Mouse (Mus musculus): ENCODE measurements around the gene Entr1. TPM values are rescaled to one million over a fixed set of nuclear protein-coding genes. Genes with fewer than 3 reads are reported as not detected.

Entr1 gene
- 4.4 and 5.4 TPM in 2 replicates for polyA plus RNA-seq (2012)

DNA sequence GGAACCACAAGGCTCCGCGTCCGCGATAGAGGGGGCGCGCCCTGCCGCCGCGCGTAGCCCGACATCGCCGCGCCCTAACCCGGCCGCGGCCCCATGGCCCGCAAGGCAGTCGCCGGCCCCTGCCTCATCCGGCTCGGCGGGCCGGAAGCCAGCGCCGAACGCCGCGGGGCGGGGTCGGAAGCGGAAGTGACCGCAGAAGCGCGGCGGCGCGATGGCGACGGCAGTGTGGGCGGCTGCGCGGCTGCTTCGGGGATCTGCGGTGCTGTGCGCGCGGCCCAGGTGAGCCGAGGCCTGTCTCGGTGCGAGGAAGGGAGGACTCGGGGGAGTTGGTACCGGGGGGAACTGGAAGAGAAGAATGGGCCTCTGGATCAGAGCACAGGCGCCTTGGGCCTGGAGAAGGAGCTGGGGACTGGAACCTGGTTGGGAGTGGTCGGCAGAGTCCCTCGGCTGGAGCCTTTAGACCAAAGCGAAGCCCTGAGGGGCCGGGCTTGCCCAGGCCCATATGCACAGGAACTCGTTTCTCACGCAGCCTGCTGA lies at the start of gene Entr1, which contains the start of gene Pmpca:
Gene Entr1 (minus strand): TSS at position 163 of the 537 bp plus-strand sequence.
Gene Pmpca (plus strand): TSS at position 186 of the 537 bp plus-strand sequence.
- Histone ChIP-seq H3K36me3 (ENCODE audit: control insufficient read depth) (peaks cover 78% of the 10 kb centered on the region), H3K4me1 (ENCODE audit: control insufficient read depth) (peaks cover 38% of the 10 kb centered on the region), H3K27me3 (ENCODE audit: control insufficient read depth) (no peaks in the 10 kb centered on the region), H3K9me3 (ENCODE audit: control insufficient read depth, low read length) (no peaks in the 10 kb centered on the region), H3K4me3 (replicated peaks) (peak within 1 kb of the TSS; percentile 73)
- TF ChIP-seq GATA1 (IDR thresholded peaks at IDR 0.05; ENCODE audit: low read length) (no peak), TAL1 (IDR thresholded peaks at IDR 0.05; ENCODE audit: low read length) (no peak)

DNA sequence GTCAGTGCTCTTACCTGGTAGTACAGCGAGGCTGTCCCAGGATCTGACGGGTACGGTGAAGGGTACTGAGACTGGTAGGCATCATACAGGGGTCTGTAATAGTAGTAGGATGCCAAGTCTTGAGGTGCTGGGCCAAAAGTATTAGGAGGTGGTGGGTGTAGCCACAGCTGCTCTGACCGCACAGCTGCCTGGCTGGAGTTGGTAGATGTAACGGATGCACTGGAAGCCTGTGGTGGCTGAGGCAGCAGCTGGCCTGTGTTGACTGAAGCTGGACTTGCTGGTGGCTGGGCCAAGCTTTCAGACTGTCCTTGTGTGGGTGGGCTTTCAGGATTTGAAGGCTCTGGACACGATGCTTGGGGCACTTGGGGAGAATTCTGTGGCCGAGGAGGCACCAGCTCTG lies 49.3 kb upstream of the Entr1 start:
- H3K4me3 ChIP-seq (replicated peaks) = no peak overlapping the region
- peaks cover 10% of the 10 kb centered on the region for H3K4me1 ChIP-seq (ENCODE audit: control insufficient read depth)
- TF ChIP-seq TAL1 (IDR thresholded peaks at IDR 0.05; ENCODE audit: low read length) (no peak), GATA1 (IDR thresholded peaks at IDR 0.05; ENCODE audit: low read length) (no peak)
- no peaks in the 10 kb centered on the region for H3K9me3 ChIP-seq (ENCODE audit: control insufficient read depth, low read length)
- peaks cover 75% of the 10 kb centered on the region for H3K36me3 ChIP-seq (ENCODE audit: control insufficient read depth)
- no peaks in the 10 kb centered on the region for H3K27me3 ChIP-seq (ENCODE audit: control insufficient read depth)

DNA sequence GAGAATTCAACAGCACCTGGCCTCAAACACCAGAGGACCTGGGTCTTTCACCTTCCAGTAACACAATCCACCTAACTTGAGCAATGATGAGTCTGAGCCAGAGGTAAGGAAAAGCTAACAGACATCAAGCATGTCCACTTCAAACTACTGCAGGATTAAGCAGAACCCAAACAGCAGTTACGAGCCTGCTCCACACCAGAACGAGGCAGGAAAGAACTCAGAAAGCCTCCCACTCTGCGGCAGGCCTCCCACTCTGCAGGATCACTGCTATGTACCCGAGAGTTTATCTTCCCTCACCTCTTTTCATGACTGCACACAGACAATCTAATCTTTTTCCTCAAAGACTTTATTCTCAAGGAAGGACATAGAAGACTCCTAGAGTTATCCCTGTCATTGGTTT lies 48.1 kb upstream of the Entr1 start:
- Histone ChIP-seq H3K36me3 (ENCODE audit: control insufficient read depth) (peaks cover 83% of the 10 kb centered on the region), H3K4me3 (replicated peaks) (no peak overlapping the region), H3K9me3 (ENCODE audit: control insufficient read depth, low read length) (no peaks in the 10 kb centered on the region), H3K27me3 (ENCODE audit: control insufficient read depth) (no peaks in the 10 kb centered on the region), H3K4me1 (ENCODE audit: control insufficient read depth) (peaks cover 5% of the 10 kb centered on the region; the same call in 1 of the 2 replicates)
- TF ChIP-seq GATA1 (IDR thresholded peaks at IDR 0.05; ENCODE audit: low read length) (no peak), TAL1 (IDR thresholded peaks at IDR 0.05; ENCODE audit: low read length) (no peak)

GRCm38 (mm10) chr2:26434791-26435572 lies 45.9 kb upstream of the Entr1 start:
- Histone ChIP-seq H3K36me3 (ENCODE audit: control insufficient read depth) (peaks cover 81% of the 10 kb centered on the region), H3K4me1 (ENCODE audit: control insufficient read depth) (peaks cover 5% of the 10 kb centered on the region; the same call in 1 of the 2 replicates), H3K4me3 (replicated peaks) (no peak overlapping the region), H3K9me3 (ENCODE audit: control insufficient read depth, low read length) (no peaks in the 10 kb centered on the region), H3K27me3 (ENCODE audit: control insufficient read depth) (no peaks in the 10 kb centered on the region)
- TF ChIP-seq TAL1 (IDR thresholded peaks at IDR 0.05; ENCODE audit: low read length) = no peak
- TF ChIP-seq GATA1 (IDR thresholded peaks at IDR 0.05; ENCODE audit: low read length) = no peak

GRCm38 (mm10) chr2:26429851-26430250 lies 40.7 kb upstream of the Entr1 start:
- H3K9me3 ChIP-seq (ENCODE audit: control insufficient read depth, low read length) = no peaks in the 10 kb centered on the region
- no peak for TF ChIP-seq GATA1 (IDR thresholded peaks at IDR 0.05; ENCODE audit: low read length)
- no peak for TF ChIP-seq TAL1 (IDR thresholded peaks at IDR 0.05; ENCODE audit: low read length)

GRCm38 (mm10) chr2:26424541-26424940 lies 35.4 kb upstream of the Entr1 start:
- no peaks in the 10 kb centered on the region for H3K27me3 ChIP-seq (ENCODE audit: control insufficient read depth)
- no peaks in the 10 kb centered on the region for H3K9me3 ChIP-seq (ENCODE audit: control insufficient read depth, low read length)
- H3K4me1 ChIP-seq (ENCODE audit: control insufficient read depth) = no peaks in the 10 kb centered on the region
- no peak overlapping the region for H3K4me3 ChIP-seq (replicated peaks)
- TF ChIP-seq TAL1 (IDR thresholded peaks at IDR 0.05; ENCODE audit: low read length) (no peak), GATA1 (IDR thresholded peaks at IDR 0.05; ENCODE audit: low read length) (no peak)
- H3K36me3 ChIP-seq (ENCODE audit: control insufficient read depth) = peaks cover 91% of the 10 kb centered on the region

More at GRCm38 (mm10) chr2:26429851-26430250, 40.7 kb upstream of the Entr1 start:
- Histone ChIP-seq H3K4me1 (ENCODE audit: control insufficient read depth) (no peaks in the 10 kb centered on the region), H3K4me3 (replicated peaks) (no peak overlapping the region), H3K36me3 (ENCODE audit: control insufficient read depth) (peaks cover 85% of the 10 kb centered on the region), H3K27me3 (ENCODE audit: control insufficient read depth) (no peaks in the 10 kb centered on the region)

GRCm38 (mm10) chr2:26423086-26423485 lies 34.0 kb upstream of the Entr1 start:
- Histone ChIP-seq H3K4me1 (ENCODE audit: control insufficient read depth) (no peaks in the 10 kb centered on the region; the same call in 1 of the 2 replicates), H3K36me3 (ENCODE audit: control insufficient read depth) (peaks cover 85% of the 10 kb centered on the region), H3K9me3 (ENCODE audit: control insufficient read depth, low read length) (no peaks in the 10 kb centered on the region), H3K27me3 (ENCODE audit: control insufficient read depth) (no peaks in the 10 kb centered on the region), H3K4me3 (replicated peaks) (no peak overlapping the region)
- TF ChIP-seq GATA1 (IDR thresholded peaks at IDR 0.05; ENCODE audit: low read length) (no peak), TAL1 (IDR thresholded peaks at IDR 0.05; ENCODE audit: low read length) (no peak)

GRCm38 (mm10) chr2:26421969-26422368 lies 32.9 kb upstream of the Entr1 start:
- TF ChIP-seq TAL1 (IDR thresholded peaks at IDR 0.05; ENCODE audit: low read length) = no peak
- no peak for TF ChIP-seq GATA1 (IDR thresholded peaks at IDR 0.05; ENCODE audit: low read length)
- Histone ChIP-seq H3K27me3 (ENCODE audit: control insufficient read depth) (no peaks in the 10 kb centered on the region), H3K4me1 (ENCODE audit: control insufficient read depth) (peaks cover 10% of the 10 kb centered on the region), H3K4me3 (replicated peaks) (no peak overlapping the region), H3K9me3 (ENCODE audit: control insufficient read depth, low read length) (no peaks in the 10 kb centered on the region), H3K36me3 (ENCODE audit: control insufficient read depth) (peaks cover 85% of the 10 kb centered on the region)

GRCm38 (mm10) chr2:26418120-26418519 lies 29.0 kb upstream of the Entr1 start:
- TF ChIP-seq TAL1 (IDR thresholded peaks at IDR 0.05; ENCODE audit: low read length) = no peak
- TF ChIP-seq GATA1 (IDR thresholded peaks at IDR 0.05; ENCODE audit: low read length) = no peak
- peaks cover 86% of the 10 kb centered on the region for H3K36me3 ChIP-seq (ENCODE audit: control insufficient read depth)
- H3K4me3 ChIP-seq (replicated peaks) = no peak overlapping the region
- H3K9me3 ChIP-seq (ENCODE audit: control insufficient read depth, low read length) = no peaks in the 10 kb centered on the region
- no peaks in the 10 kb centered on the region for H3K27me3 ChIP-seq (ENCODE audit: control insufficient read depth)
- H3K4me1 ChIP-seq (ENCODE audit: control insufficient read depth) = peaks cover 19% of the 10 kb centered on the region

Measured in erythroblast, embryonic 14.5 days (primary cell).